Mouse (Mus musculus) heart, postnatal 0 days (tissue): ENCODE data around the gene Oas1h.
"Not testable (repeated sequence)": the region's sequence is repeated elsewhere in the genome, so short reads cannot be mapped to it uniquely, and the experiment has no call there.

Experiments
- CTCF ChIP-seq: IDR thresholded peaks from 2 replicates; pipeline ENCODE4 v1.5.1; 2016; ENCODE audit warnings: antibody characterized with exemption, control low read depth, low read depth
- EP300 ChIP-seq: IDR thresholded peaks from 2 replicates; pipeline ENCODE4 v1.6.1; 2016; ENCODE audit warnings: antibody characterized with exemption, low read depth

DNA sequence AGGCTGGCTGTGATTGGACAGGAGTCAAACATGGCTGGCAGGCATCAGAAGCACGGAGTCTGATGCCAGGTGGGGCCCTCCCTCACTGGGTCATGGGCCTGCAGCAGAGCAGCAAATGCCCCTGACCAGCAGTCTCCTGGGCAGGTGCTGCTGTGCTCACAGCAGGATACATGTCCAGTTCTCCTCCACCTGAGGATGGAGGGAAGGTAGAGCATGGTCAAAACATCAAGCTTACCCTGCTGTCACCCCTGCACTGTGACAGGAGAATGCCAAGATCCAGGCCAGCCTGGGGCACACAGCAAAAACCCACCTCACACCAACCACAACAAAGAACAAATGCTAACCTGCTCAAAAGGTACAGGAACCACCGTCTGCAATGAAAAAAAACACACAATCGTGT, 15.6 kb downstream of the Oas1h start:
- not testable (repeated sequence) for TF ChIP-seq CTCF, EP300
